Mouse (Mus musculus) liver, adult 2 months (tissue): ENCODE data around the gene Slc25a29.

Experiments used
- CTCF ChIP-seq: fragments of 200-500 bp; IDR thresholded peaks from 2 replicates; pipeline ENCODE4 v1.5.1; 2011; ENCODE audit warnings: low read depth, low read length, control low read depth
- POLR2A ChIP-seq: fragments of 200-500 bp; IDR thresholded peaks from 2 replicates; pipeline ENCODE4 v1.6.1; 2011; ENCODE audit warnings: low read length, control low read depth; ENCODE audit not compliant: insufficient read depth; ENCODE audit errors: extremely low read depth

DNA sequence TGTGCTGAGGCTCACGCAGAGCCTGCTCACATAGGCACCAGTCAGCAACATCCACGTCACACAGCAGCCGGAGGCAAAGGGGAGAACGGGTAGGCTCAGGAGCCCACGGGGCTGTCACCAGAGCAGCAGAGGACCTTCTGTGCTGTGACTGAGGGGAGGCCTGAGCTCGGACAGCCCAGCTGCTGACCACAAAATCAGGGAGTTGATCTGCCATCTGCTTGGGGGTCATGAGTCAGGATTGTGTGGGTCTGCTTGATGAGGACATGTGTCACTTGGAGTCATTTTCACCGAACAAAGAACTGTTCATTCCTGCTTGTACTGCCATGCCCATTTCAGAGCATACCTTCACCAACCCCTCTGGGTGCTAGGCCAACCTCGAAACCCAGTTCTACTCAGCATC lies 20.5 kb upstream of the Slc25a29 start:
- TF ChIP-seq CTCF (no peak), POLR2A (no peak)
